Mouse (Mus musculus): ENCODE data around the gene Mtmr3. TPM values are rescaled to one million over a fixed set of nuclear protein-coding genes. Genes with fewer than 3 reads are reported as not detected.

The Mtmr3 gene
- total RNA-seq, 2 experiments from 2014 or later = 63.5 to 67.4 TPM

- no peak for DNase-seq (ENCODE audit: extremely low spot score in 1 of 2, low spot score in 2 of 2)
- intact Hi-C loops (cut with DNase I) = no loop called here
Observed at GRCm38 (mm10) chr11:4543746-4544626, 50.7 kb downstream of the Mtmr3 start.

GRCm38 (mm10) chr11:4543040-4543551 is 51.6 kb downstream of the Mtmr3 start:
- DNase-seq (ENCODE audit: extremely low spot score in 1 of 2, low spot score in 2 of 2) = no peak
- intact Hi-C loops (cut with DNase I) = no loop called here

DNA sequence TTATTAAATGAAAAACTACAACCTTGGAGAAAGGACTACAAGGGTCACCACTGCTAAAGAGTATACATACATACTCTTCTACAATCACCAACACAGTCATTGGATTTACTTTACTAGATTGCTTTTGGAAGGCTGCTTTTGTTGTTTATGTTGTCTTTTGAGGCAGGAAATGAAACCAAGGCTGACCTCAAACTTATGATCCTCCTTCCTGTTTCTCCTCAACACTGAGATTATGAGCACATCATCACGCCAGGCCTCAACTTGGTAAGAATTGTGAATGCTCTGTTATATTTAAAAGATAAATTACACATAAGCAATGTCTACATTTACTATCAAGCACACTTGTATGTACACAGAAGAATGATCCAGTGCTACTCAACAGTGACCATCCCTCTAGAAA is 58.0 kb downstream of the Mtmr3 start:
- intact Hi-C loops (cut with DNase I) = no loop called here

DNA sequence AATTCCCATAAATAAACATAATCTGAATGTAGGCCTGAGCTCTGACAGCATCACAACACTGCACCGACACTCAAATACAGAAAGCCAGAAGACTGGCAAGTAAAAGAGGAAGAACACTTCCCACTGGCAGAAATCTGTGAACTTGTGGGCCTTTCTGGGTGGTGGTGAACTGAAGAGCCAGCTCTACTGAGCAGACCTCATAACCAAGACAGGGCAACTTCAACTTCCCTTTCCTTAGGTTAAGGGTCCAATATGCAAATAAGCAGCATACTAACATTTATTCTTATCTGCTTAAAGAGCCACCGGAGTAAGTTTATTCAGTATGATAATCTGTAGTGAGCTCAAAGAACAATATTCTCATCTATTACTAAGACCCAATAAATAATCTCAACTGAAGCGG is 67.5 kb downstream of the Mtmr3 start:
- intact Hi-C loops (cut with DNase I) = no loop called here
- no peak for DNase-seq (ENCODE audit: extremely low spot score in 1 of 2, low spot score in 2 of 2)

More for the DNA sequence above, 58.0 kb downstream of the Mtmr3 start:
- no peak for DNase-seq (ENCODE audit: extremely low spot score in 1 of 2, low spot score in 2 of 2)

GRCm38 (mm10) chr11:4522142-4522664 is 72.5 kb downstream of the Mtmr3 start:
- intact Hi-C loops (cut with DNase I) = no loop called here
- DNase-seq (ENCODE audit: extremely low spot score in 1 of 2, low spot score in 2 of 2) = no peak

GRCm38 (mm10) chr11:4518981-4519380 is 75.7 kb downstream of the Mtmr3 start:
- no peak for DNase-seq (ENCODE audit: extremely low spot score in 1 of 2, low spot score in 2 of 2)
- intact Hi-C loops (cut with DNase I) = no loop called here

GRCm38 (mm10) chr11:4507421-4507820 is 87.2 kb downstream of the Mtmr3 start:
- intact Hi-C loops (cut with DNase I) = no loop called here
- DNase-seq (ENCODE audit: extremely low spot score in 1 of 2, low spot score in 2 of 2) = no peak

- intact Hi-C loops (cut with DNase I) = no loop called here
- no peak for DNase-seq (ENCODE audit: extremely low spot score in 1 of 2, low spot score in 2 of 2)
Observed at GRCm38 (mm10) chr11:4506486-4506885, 88.2 kb downstream of the Mtmr3 start.

DNA sequence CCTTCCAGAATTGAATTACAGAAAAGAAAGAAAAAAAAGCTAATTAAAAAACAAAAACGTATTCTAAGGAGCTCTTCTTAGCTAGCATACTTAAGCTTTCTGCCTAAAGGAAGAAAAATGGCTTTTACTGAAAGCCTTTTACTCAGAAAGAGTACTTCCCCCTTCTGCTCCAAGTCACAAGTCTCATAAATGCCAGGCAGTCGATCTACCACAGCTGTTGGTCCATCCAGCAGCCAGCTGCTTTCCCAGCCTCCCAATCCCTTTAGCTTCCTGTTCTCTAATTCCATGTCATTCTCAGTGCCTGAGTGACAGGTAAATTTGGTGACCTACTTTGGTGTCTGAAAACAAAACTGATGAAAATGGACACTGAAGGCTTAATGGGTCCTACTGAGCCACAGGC is 92.5 kb downstream of the Mtmr3 start:
- intact Hi-C loops (cut with DNase I) = no loop called here
- no peak for DNase-seq (ENCODE audit: extremely low spot score in 1 of 2, low spot score in 2 of 2)

DNA sequence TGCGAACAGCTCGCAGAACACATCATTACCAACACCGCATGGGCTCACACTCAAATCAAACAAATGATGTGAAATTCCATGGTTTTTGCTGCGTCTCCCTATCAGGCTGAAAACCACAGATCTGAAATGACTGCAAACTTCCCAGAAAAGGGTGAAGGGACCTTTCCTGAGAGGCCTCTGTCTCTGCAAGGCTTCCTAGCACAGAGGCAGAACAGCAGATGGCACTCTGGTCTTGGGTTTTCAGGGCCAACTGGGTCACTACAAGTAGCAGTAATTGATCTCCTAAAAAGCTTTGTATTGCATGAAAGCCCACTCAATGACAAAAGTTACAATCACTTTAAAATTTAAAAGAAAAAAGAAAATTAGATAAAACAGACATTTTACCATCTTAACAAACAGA is 93.8 kb downstream of the Mtmr3 start:
- DNase-seq (ENCODE audit: extremely low spot score in 1 of 2, low spot score in 2 of 2) = no peak
- intact Hi-C loops (cut with DNase I) = no loop called here

- intact Hi-C loops (cut with DNase I) = no loop called here
- DNase-seq (ENCODE audit: extremely low spot score in 1 of 2, low spot score in 2 of 2) = no peak
Observed at GRCm38 (mm10) chr11:4500261-4500660, 94.4 kb downstream of the Mtmr3 start.

GRCm38 (mm10) chr11:4499456-4499855 is 95.2 kb downstream of the Mtmr3 start:
- DNase-seq (ENCODE audit: extremely low spot score in 1 of 2, low spot score in 2 of 2) = no peak
- intact Hi-C loops (cut with DNase I) = no loop called here

DNA sequence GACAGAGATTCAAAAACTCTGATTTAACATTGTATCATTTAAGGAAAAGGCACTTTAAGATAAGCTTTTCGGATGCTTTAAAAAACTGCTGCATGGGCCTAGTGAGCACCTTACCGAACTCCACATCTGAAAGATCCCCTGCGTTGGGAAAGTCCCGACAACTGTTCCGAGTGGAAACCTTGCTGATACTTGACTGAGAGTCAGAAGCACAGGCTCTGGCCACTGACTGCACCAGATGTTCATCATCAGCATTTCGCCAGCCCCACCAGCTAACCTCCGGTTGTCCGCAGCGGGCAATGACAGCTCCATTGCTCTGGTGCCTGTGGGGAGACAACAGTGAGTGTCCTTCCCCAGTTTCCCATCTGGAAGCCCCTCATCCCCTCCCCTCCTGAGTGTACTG is 95.9 kb downstream of the Mtmr3 start:
- intact Hi-C loops (cut with DNase I) = no loop called here
- no peak for DNase-seq (ENCODE audit: extremely low spot score in 1 of 2, low spot score in 2 of 2)

DNA sequence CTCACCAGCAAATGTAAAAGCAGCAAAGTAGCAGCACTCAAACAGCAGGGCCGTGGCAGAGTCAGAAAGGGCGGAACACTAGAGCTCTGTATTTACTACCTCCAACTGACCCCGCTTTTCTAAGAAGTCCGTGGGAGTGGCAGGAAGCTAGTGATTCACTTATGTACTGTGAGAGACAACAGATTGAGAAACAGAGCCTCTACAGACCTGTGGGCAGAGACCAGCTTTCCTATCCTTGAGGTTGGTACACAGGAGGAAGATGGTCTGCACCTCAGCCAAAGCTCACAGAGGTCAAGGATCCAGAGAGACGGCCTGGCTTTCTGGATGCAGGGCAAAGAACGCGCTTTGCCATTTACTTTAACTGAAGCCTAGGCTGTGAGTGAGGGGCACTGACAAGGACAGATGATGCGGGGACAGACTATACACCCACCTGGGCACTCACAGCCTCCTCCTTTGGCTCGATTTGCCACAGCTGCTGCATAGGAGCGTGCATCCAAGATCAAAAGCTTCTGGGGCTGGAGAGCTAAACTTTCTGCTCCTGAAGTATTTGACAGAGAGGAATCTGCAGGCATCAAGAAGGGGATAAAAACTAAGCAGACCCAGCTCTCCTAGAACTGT is 97.1 kb downstream of the Mtmr3 start:
- intact Hi-C loops (cut with DNase I) = no loop called here
- DNase-seq (ENCODE audit: extremely low spot score in 1 of 2, low spot score in 2 of 2) = no peak

- intact Hi-C loops (cut with DNase I) = no loop called here
- no peak for DNase-seq (ENCODE audit: extremely low spot score in 1 of 2, low spot score in 2 of 2)
Observed at GRCm38 (mm10) chr11:4495021-4495540, 99.6 kb downstream of the Mtmr3 start.

GRCm38 (mm10) chr11:4489207-4489606 is 105.5 kb downstream of the Mtmr3 start:
- DNase-seq (ENCODE audit: extremely low spot score in 1 of 2, low spot score in 2 of 2) = no peak
- intact Hi-C loops (cut with DNase I) = no loop called here

GRCm38 (mm10) chr11:4488798-4489197 is 105.9 kb downstream of the Mtmr3 start:
- DNase-seq (ENCODE audit: extremely low spot score in 1 of 2, low spot score in 2 of 2) = no peak
- intact Hi-C loops (cut with DNase I) = no loop called here

DNA sequence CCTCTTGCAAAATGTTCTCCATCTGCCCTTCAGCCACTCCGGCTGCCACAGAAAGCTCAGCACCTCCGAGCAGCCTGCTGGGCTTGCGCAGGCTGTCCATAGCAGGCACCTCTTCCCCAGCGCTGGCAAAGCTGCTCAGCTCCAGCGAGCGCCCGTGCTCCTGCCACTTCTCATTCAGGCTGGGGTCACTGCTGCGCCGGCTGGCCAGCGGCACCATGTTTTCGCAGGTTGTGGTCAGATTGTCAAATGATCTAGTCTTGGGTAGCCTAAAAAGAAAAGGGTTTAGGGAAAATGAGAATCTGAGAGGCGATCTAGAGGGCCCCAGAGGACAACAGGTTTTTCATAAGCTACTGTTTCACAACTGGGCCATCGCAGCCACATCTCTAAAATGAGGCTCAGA is 106.3 kb downstream of the Mtmr3 start:
- intact Hi-C loops (cut with DNase I) = no loop called here

DNA sequence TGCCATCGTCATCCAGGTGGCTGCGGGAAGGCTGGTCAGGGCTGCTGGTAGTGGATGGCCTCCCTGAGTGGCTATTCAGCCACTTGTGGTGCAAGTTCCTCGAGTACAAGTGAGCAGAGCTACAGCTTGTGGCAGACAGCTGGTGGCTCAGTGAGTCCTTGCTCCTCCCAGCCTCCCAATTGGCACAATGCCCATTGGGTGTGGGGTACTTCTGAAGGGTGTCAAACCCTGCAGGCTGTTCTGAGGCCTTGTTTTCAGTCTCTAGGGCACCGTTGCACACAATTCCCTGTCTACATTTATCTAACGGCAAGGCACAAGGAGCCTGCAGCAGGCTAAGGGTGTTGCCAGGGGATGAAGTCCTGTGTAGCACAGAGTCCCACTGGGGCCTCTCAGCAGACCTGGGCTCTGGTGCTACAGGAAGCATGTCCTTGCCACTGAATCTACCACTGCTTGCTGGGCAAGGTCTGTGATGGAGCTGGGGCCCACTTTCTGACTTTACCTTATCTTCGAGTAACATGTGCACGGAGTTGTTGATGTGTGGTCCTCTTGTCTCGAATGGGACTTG is 107.2 kb downstream of the Mtmr3 start:
- peak in 1 of 2 experiments; percentile 69 for DNase-seq (ENCODE audit: extremely low spot score in 1 of 2, low spot score in 2 of 2)
- intact Hi-C loops (cut with DNase I) = no loop called here

More for the DNA sequence above, 106.3 kb downstream of the Mtmr3 start:
- no peak for DNase-seq (ENCODE audit: extremely low spot score in 1 of 2, low spot score in 2 of 2)
